Mouse (Mus musculus): Measurements from ENCODE around the gene Dmc1.

GRCm38 (mm10) chr15:79562417-79562816 is 42.5 kb downstream of the Dmc1 start:
- TF ChIP-seq POLR2AphosphoS2 (IDR thresholded peaks at IDR 0.05; ENCODE audit: insufficient read length, low read depth) (no peak), USF1 (IDR thresholded peaks at IDR 0.05; ENCODE audit: low read depth) (no peak), MYOD1 (IDR thresholded peaks at IDR 0.05; ENCODE audit: control insufficient read depth in 1 of 3, insufficient read length in 2 of 3, low read depth in 2 of 3) (no peak), E2F4 (IDR thresholded peaks at IDR 0.05; ENCODE audit: insufficient read depth) (no peak), POLR2A (IDR thresholded peaks at IDR 0.05; ENCODE audit: insufficient read length, low read depth) (no peak)

Measured in myocyte (in vitro differentiated cells).